Comparison of ENCODE assay signal across 12 mouse cellular contexts in the genomic region with DNA sequence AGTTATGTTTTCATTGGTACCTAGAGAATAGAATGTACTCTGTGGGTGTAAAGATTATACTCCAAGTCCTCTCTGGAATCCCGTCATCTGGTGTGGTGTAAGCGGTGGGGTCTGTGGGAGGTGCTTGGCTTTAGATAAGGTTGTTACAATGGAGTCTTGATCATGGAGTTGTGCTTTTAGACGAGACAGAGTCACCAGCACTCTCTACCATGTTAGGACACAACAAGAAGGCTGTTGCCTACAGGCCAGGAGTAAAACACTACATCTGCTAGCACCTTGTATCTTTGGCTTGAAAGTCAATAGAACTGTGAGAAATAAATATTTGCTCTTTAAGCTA. TPM values are rescaled to one million over a fixed set of nuclear protein-coding genes. Genes with fewer than 3 reads are reported as not detected.
DNase-seq lines count a peak whose midpoint lies in the region; ATAC-seq lines count a peak whose summit lies in the region.
"Had no signal": no experiment of that assay in that cellular context is flagged by ENCODE, and none has a peak within 500 bp of the region (broad histone marks: within the 10 kb centered on the region; RNA-seq: fewer than 3 reads in every experiment).

No protein-coding gene starts in this region.

- 0 out of 2 replicates have a peak, but pooled peaks cover 3% of the 10 kb centered on the region for H3K36me3 ChIP-seq in embryonic facial prominence, embryonic 13.5 days
- peaks cover 12% of the 10 kb centered on the region for H3K36me3 ChIP-seq in embryonic facial prominence, embryonic 10.5 days (replicated peaks)
- no peaks in the 10 kb centered on the region for H3K36me3 ChIP-seq in kidney, embryonic 15.5 days
- H3K36me3 ChIP-seq: neural tube, embryonic 12.5 days had no signal

- no peak for DNase-seq in embryonic facial prominence, embryonic 10.5 days (ENCODE audit: low spot score)
- DNase-seq in kidney, postnatal 4 days: no peak
- DNase-seq in thymus, postnatal 25 days: peak; percentile 54
- DNase-seq in thymus, postnatal 10 days (ENCODE audit: low spot score in 2 of 2): no peak
- DNase-seq in embryo, embryonic 10.5 days (ENCODE audit: low spot score): no peak
- DNase-seq: cerebellum, postnatal 14 days had no signal

- 65% methylated on average over 3 of the region's 3 CpGs for WGBS in embryonic facial prominence, embryonic 13.5 days
- 74% methylated on average over 3 of the region's 3 CpGs for WGBS in embryonic facial prominence, embryonic 10.5 days
- 51% methylated on average over 3 of the region's 3 CpGs for WGBS in kidney, embryonic 15.5 days

- H3K9me3 ChIP-seq in embryonic facial prominence, embryonic 13.5 days: no peaks in the 10 kb centered on the region
- H3K9me3 ChIP-seq in embryonic facial prominence, embryonic 10.5 days: no peaks in the 10 kb centered on the region
- no peaks in the 10 kb centered on the region for H3K9me3 ChIP-seq in kidney, embryonic 15.5 days (replicated peaks)
- H3K9me3 ChIP-seq: limb, embryonic 13.5 days; neural tube, embryonic 12.5 days had no signal

- no peak for ATAC-seq in embryonic facial prominence, embryonic 13.5 days (ENCODE audit: insufficient number of reproducible peaks, insufficient read depth, low FRiP score, low TSS enrichment, low read depth)
- ATAC-seq in kidney, embryonic 15.5 days (replicated peaks; ENCODE audit: low FRiP score): no peak
- no peak for ATAC-seq in granulocyte monocyte progenitor cell, adult 5-6 weeks (replicated peaks; ENCODE audit: poor library complexity, severe bottlenecking)
- ATAC-seq: forebrain, embryonic 14.5 days had no signal

- peak overlapping the region; percentile 52; the same call in 1 of the 2 replicates for H3K27ac ChIP-seq in embryonic facial prominence, embryonic 13.5 days
- H3K27ac ChIP-seq in embryonic facial prominence, embryonic 10.5 days (replicated peaks): no peak overlapping the region
- H3K27ac ChIP-seq in kidney, embryonic 15.5 days: peak overlapping the region; percentile 89
- H3K27ac ChIP-seq: neural tube, embryonic 12.5 days had no signal

- no peak overlapping the region for H3K4me3 ChIP-seq in embryonic facial prominence, embryonic 13.5 days
- no peak overlapping the region for H3K4me3 ChIP-seq in embryonic facial prominence, embryonic 10.5 days
- H3K4me3 ChIP-seq in kidney, embryonic 15.5 days (replicated peaks): no peak overlapping the region
- H3K4me3 ChIP-seq: limb, embryonic 13.5 days; neural tube, embryonic 12.5 days had no signal

- H3K4me2 ChIP-seq in embryonic facial prominence, embryonic 13.5 days: no peak overlapping the region
- H3K4me2 ChIP-seq in kidney, embryonic 15.5 days: 0 out of 2 replicates have a peak overlapping the region, but pooled peaks have one; percentile 28
- H3K4me2 ChIP-seq: limb, embryonic 13.5 days; neural tube, embryonic 12.5 days had no signal

- no peak overlapping the region for H3K9ac ChIP-seq in embryonic facial prominence, embryonic 13.5 days
- no peak overlapping the region for H3K9ac ChIP-seq in kidney, embryonic 15.5 days
- H3K9ac ChIP-seq: limb, embryonic 13.5 days; neural tube, embryonic 12.5 days had no signal

- peaks cover 56% of the 10 kb centered on the region for H3K4me1 ChIP-seq in embryonic facial prominence, embryonic 13.5 days
- peaks cover 48% of the 10 kb centered on the region for H3K4me1 ChIP-seq in embryonic facial prominence, embryonic 10.5 days
- peaks cover 66% of the 10 kb centered on the region for H3K4me1 ChIP-seq in kidney, embryonic 15.5 days

- H3K27me3 ChIP-seq in embryonic facial prominence, embryonic 13.5 days: no peaks in the 10 kb centered on the region
- H3K27me3 ChIP-seq in embryonic facial prominence, embryonic 10.5 days (replicated peaks; ENCODE audit: low read depth, poor library complexity, severe bottlenecking): no peaks in the 10 kb centered on the region
- no peaks in the 10 kb centered on the region for H3K27me3 ChIP-seq in kidney, embryonic 15.5 days
- H3K27me3 ChIP-seq: limb, embryonic 13.5 days; neural tube, embryonic 12.5 days had no signal

RNA-seq across cellular contexts. Expression of gene Ldhd, which starts 33.7 kb away (rescaled TPM):
- 0.41 and 0.44 TPM in 2 replicates for polyA plus RNA-seq in embryonic facial prominence, embryonic 13.5 days (2015; fragmentation: Nextera tagmentation; extraction: Ambion mirVana)
- polyA plus RNA-seq in embryonic facial prominence, embryonic 10.5 days (2016; fragmentation: Nextera tagmentation; extraction: Ambion mirVana): 0.23 and 0.25 TPM in 2 replicates
- polyA plus RNA-seq in kidney, embryonic 15.5 days (2015; fragmentation: Nextera tagmentation; extraction: Ambion mirVana): 1.2 and 1.3 TPM in 2 replicates
- total RNA-seq in granulocyte monocyte progenitor cell, adult 5-6 weeks (2014; fragmentation: Nextera tagmentation): not detected in 2 replicates
- not detected in 2 replicates for total RNA-seq in granulocyte monocyte progenitor cell, adult 5-6 weeks (2017)

RNA-seq across cellular contexts. Expression of gene Zfp1, which starts 46.7 kb away (rescaled TPM):
- 29.6 and 30.2 TPM in 2 replicates for polyA plus RNA-seq in embryonic facial prominence, embryonic 13.5 days (2015; fragmentation: Nextera tagmentation; extraction: Ambion mirVana)
- polyA plus RNA-seq in embryonic facial prominence, embryonic 10.5 days (2016; fragmentation: Nextera tagmentation; extraction: Ambion mirVana): 20.2 and 20.9 TPM in 2 replicates
- 20.4 and 21.2 TPM in 2 replicates for polyA plus RNA-seq in kidney, embryonic 15.5 days (2015; fragmentation: Nextera tagmentation; extraction: Ambion mirVana)
- 14.9 and 23.6 TPM in 2 replicates for total RNA-seq in granulocyte monocyte progenitor cell, adult 5-6 weeks (2014; fragmentation: Nextera tagmentation)
- 10.9 and 11.2 TPM in 2 replicates for total RNA-seq in granulocyte monocyte progenitor cell, adult 5-6 weeks (2017)
